Mouse (Mus musculus): ENCODE results near the gene Ptprd.

Ptprd gene

GRCm38 (mm10) chr4:78211529-78212494 lies at the start of gene Ptprd:
TSS of gene Ptprd (minus strand) at chr4:78211961.
- no peaks in the 10 kb centered on the region for H3K36me3 ChIP-seq (ENCODE audit: insufficient read depth, low read length)
- no peaks in the 10 kb centered on the region for H3K9me3 ChIP-seq (ENCODE audit: low read length)
- no peaks in the 10 kb centered on the region for H3K4me1 ChIP-seq (replicated peaks; ENCODE audit: low read depth, low read length)
- peak within 1 kb of the TSS; percentile 68 for H3K4me3 ChIP-seq (replicated peaks; ENCODE audit: low read length)
- TF ChIP-seq POU5F1 (IDR thresholded peaks at IDR 0.05; ENCODE audit: borderline replicate concordance, low read length) (no peak), CTCF (conservative IDR thresholded peaks at IDR 0.05; ENCODE audit: low read length) (no peak), NANOG (IDR thresholded peaks at IDR 0.05; ENCODE audit: borderline replicate concordance, low read length) (no peak)
- H3K27me3 ChIP-seq (ENCODE audit: insufficient read depth, low read length): peaks cover 36% of the 10 kb centered on the region

DNA sequence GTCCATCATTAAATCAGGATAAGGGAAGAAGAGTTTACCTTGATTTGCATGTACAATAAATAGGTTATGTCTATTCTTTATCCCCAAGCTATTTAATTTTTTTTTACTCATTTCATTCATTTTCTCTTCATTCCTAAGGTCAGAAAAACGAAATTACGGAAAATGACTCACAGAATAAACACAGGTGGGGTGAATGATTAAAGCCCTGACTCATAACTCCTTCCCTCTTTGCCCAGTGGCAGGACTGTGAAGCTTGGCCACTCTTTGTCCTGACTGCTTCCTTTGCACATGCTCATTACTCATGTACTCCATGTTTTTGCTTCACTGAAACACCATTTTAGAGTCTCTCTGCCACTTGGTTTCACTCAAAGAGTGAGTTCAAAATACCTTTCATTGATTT lies 24.1 kb upstream of the Ptprd start:
- Histone ChIP-seq H3K4me1 (replicated peaks; ENCODE audit: low read depth, low read length) (no peaks in the 10 kb centered on the region), H3K36me3 (ENCODE audit: insufficient read depth, low read length) (no peaks in the 10 kb centered on the region), H3K27me3 (ENCODE audit: insufficient read depth, low read length) (no peaks in the 10 kb centered on the region), H3K4me3 (replicated peaks; ENCODE audit: low read length) (no peak overlapping the region), H3K9me3 (ENCODE audit: low read length) (no peaks in the 10 kb centered on the region)
- TF ChIP-seq NANOG (IDR thresholded peaks at IDR 0.05; ENCODE audit: borderline replicate concordance, low read length) (no peak), POU5F1 (IDR thresholded peaks at IDR 0.05; ENCODE audit: borderline replicate concordance, low read length) (no peak), CTCF (conservative IDR thresholded peaks at IDR 0.05; ENCODE audit: low read length) (no peak)

DNA sequence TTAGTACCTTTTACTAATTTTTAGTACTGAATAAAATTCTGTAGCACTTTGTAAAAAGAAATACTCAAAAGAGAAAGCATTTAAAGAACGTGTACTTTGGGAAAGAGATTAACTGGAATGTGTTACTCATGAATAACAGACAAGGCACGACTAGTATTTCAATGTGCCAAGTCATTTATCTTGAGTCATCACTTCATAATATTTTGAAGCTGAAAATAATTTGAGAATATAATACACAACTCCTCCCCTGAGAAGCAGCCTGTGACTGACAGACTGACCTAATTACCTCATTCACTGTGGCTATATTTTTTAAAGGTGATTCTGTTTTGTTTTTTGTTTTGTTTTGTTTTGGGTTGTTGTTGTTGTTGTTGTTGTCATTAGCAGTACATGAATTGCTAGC lies 23.6 kb upstream of the Ptprd start:
- no peak overlapping the region for H3K4me3 ChIP-seq (replicated peaks; ENCODE audit: low read length)
- no peaks in the 10 kb centered on the region for H3K36me3 ChIP-seq (ENCODE audit: insufficient read depth, low read length)
- TF ChIP-seq CTCF (conservative IDR thresholded peaks at IDR 0.05; ENCODE audit: low read length): no peak
- no peak for TF ChIP-seq POU5F1 (IDR thresholded peaks at IDR 0.05; ENCODE audit: borderline replicate concordance, low read length)
- no peak for TF ChIP-seq NANOG (IDR thresholded peaks at IDR 0.05; ENCODE audit: borderline replicate concordance, low read length)
- H3K4me1 ChIP-seq (replicated peaks; ENCODE audit: low read depth, low read length): no peaks in the 10 kb centered on the region
- H3K27me3 ChIP-seq (ENCODE audit: insufficient read depth, low read length): no peaks in the 10 kb centered on the region
- no peaks in the 10 kb centered on the region for H3K9me3 ChIP-seq (ENCODE audit: low read length)

DNA sequence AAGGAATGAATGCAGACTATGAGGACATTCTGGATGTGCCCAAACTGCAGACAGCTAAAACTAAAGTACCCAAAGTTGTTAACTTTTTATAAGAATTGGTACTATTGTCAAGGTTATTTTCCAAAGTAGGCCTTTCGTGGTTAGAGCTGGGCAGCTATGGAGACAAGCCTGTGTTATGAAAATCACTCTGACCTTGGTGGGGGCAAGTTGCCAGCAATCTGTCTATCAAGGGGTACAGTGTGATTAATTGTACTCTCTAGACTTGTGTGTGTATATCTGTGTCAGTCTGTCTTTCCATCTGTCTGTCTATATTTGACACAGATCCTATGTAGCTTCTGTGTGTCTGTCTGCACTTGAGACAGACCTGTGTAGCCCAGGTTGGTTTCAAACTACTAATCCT lies 22.9 kb upstream of the Ptprd start:
- Histone ChIP-seq H3K4me3 (replicated peaks; ENCODE audit: low read length) (no peak overlapping the region), H3K36me3 (ENCODE audit: insufficient read depth, low read length) (no peaks in the 10 kb centered on the region), H3K4me1 (replicated peaks; ENCODE audit: low read depth, low read length) (no peaks in the 10 kb centered on the region), H3K9me3 (ENCODE audit: low read length) (no peaks in the 10 kb centered on the region), H3K27me3 (ENCODE audit: insufficient read depth, low read length) (no peaks in the 10 kb centered on the region)
- no peak for TF ChIP-seq CTCF (conservative IDR thresholded peaks at IDR 0.05; ENCODE audit: low read length)
- TF ChIP-seq POU5F1 (IDR thresholded peaks at IDR 0.05; ENCODE audit: borderline replicate concordance, low read length): no peak
- TF ChIP-seq NANOG (IDR thresholded peaks at IDR 0.05; ENCODE audit: borderline replicate concordance, low read length): no peak

- Histone ChIP-seq H3K4me1 (replicated peaks; ENCODE audit: low read depth, low read length) (no peaks in the 10 kb centered on the region), H3K9me3 (ENCODE audit: low read length) (no peaks in the 10 kb centered on the region), H3K27me3 (ENCODE audit: insufficient read depth, low read length) (peaks cover 34% of the 10 kb centered on the region), H3K36me3 (ENCODE audit: insufficient read depth, low read length) (no peaks in the 10 kb centered on the region), H3K4me3 (replicated peaks; ENCODE audit: low read length) (no peak overlapping the region)
- TF ChIP-seq CTCF (conservative IDR thresholded peaks at IDR 0.05; ENCODE audit: low read length) (no peak), NANOG (IDR thresholded peaks at IDR 0.05; ENCODE audit: borderline replicate concordance, low read length) (no peak), POU5F1 (IDR thresholded peaks at IDR 0.05; ENCODE audit: borderline replicate concordance, low read length) (no peak)
These were observed 2.2 kb upstream of the Ptprd start for GRCm38 (mm10) chr4:78213949-78214348.

GRCm38 (mm10) chr4:78212941-78213340 lies 1.2 kb upstream of the Ptprd start:
- no peak for TF ChIP-seq CTCF (conservative IDR thresholded peaks at IDR 0.05; ENCODE audit: low read length)
- no peak for TF ChIP-seq POU5F1 (IDR thresholded peaks at IDR 0.05; ENCODE audit: borderline replicate concordance, low read length)
- TF ChIP-seq NANOG (IDR thresholded peaks at IDR 0.05; ENCODE audit: borderline replicate concordance, low read length): no peak
- H3K4me3 ChIP-seq (replicated peaks; ENCODE audit: low read length): no peak overlapping the region
- no peaks in the 10 kb centered on the region for H3K4me1 ChIP-seq (replicated peaks; ENCODE audit: low read depth, low read length)
- no peaks in the 10 kb centered on the region for H3K36me3 ChIP-seq (ENCODE audit: insufficient read depth, low read length)
- peaks cover 34% of the 10 kb centered on the region for H3K27me3 ChIP-seq (ENCODE audit: insufficient read depth, low read length)
- no peaks in the 10 kb centered on the region for H3K9me3 ChIP-seq (ENCODE audit: low read length)

DNA sequence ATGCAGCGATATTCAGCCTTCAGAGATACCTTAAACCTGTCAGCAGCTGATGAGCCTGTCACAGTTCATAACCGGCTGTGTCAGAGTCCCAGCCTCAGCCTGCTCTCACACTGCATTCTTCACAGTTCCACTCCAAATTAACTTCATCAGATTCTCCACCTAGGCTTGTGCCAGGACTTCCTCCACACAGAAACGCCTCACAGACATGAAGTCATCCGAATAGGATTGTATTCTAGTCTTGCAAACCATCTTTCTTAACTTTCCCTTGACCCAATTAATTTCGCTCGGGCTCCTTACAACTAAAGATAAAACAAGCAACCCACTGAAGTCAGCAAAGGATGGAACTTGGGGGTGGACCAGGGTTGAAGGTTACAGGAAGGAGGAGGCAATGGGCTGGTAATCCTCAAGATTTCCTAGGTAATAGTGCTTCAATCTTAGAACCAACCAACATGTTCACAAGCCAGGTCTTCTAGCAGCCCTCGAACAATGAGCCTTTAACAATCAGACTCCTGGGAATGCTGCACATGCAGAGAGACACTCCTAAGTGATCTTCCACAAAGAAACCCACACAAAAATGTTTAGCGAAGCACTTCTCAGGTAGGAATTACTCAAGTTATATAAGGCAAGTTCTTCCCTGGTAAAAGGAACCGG lies 758 bp downstream of the Ptprd start:
- H3K36me3 ChIP-seq (ENCODE audit: insufficient read depth, low read length): no peaks in the 10 kb centered on the region
- TF ChIP-seq NANOG (IDR thresholded peaks at IDR 0.05; ENCODE audit: borderline replicate concordance, low read length): no peak
- peak overlapping the region; percentile 68 for H3K4me3 ChIP-seq (replicated peaks; ENCODE audit: low read length)
- no peaks in the 10 kb centered on the region for H3K4me1 ChIP-seq (replicated peaks; ENCODE audit: low read depth, low read length)
- H3K27me3 ChIP-seq (ENCODE audit: insufficient read depth, low read length): peaks cover 36% of the 10 kb centered on the region
- no peaks in the 10 kb centered on the region for H3K9me3 ChIP-seq (ENCODE audit: low read length)

DNA sequence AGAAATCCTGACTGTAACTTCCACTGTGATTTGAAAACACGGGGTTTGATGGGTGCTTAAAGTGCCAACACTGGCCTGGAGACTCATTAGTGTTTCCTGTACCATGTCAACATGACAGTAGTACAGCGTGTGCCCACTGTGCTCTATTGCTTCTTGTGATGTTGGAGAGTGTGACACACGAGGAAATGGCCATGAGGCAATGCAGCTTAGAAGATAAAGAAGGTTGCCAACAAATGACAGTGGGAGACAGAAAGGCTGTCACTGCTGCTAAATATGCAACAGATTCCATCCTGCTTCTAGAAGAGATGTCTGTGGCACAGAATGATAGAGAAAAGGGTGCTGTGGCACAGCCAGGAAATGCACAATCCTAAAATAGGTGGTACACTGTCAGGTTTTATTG lies 6.7 kb downstream of the Ptprd start:
- Histone ChIP-seq H3K4me3 (replicated peaks; ENCODE audit: low read length) (no peak overlapping the region), H3K27me3 (ENCODE audit: insufficient read depth, low read length) (peaks cover 4% of the 10 kb centered on the region; the same call in 1 of the 2 replicates), H3K4me1 (replicated peaks; ENCODE audit: low read depth, low read length) (no peaks in the 10 kb centered on the region), H3K36me3 (ENCODE audit: insufficient read depth, low read length) (no peaks in the 10 kb centered on the region), H3K9me3 (ENCODE audit: low read length) (no peaks in the 10 kb centered on the region)
- TF ChIP-seq CTCF (conservative IDR thresholded peaks at IDR 0.05; ENCODE audit: low read length): no peak
